Mouse (Mus musculus) layer of hippocampus, adult 11-12 months (tissue): ENCODE measurements around the gene Kbtbd12.
A peak's percentile ranks its signal among the peaks of the same experiment; 100 is the strongest.

Source experiments
- DNase-seq: peaks from one replicate; pipeline ENCODE4 v3.0.0; 2022; ENCODE audit warnings: low spot score

The Kbtbd12 gene

GRCm38 (mm10) chr6:88637611-88638301, at the start of gene Kbtbd12:
Gene Kbtbd12, minus strand, starts transcription at chr6:88637950.
- DNase-seq: no peak

- no peak for DNase-seq
Observed at GRCm38 (mm10) chr6:88683380-88684053, 45.8 kb upstream of the Kbtbd12 start.

- no peak for DNase-seq
Observed at GRCm38 (mm10) chr6:88681026-88681425, 43.3 kb upstream of the Kbtbd12 start.

- DNase-seq: no peak
Observed at GRCm38 (mm10) chr6:88677738-88678137, 40.0 kb upstream of the Kbtbd12 start.

- DNase-seq: peak; percentile 5
Observed at GRCm38 (mm10) chr6:88676753-88677736, 39.3 kb upstream of the Kbtbd12 start.

GRCm38 (mm10) chr6:88675815-88676214, 38.1 kb upstream of the Kbtbd12 start:
- DNase-seq: no peak

GRCm38 (mm10) chr6:88662284-88662683, 24.5 kb upstream of the Kbtbd12 start:
- DNase-seq: no peak

- no peak for DNase-seq
Observed at GRCm38 (mm10) chr6:88661696-88662095, 23.9 kb upstream of the Kbtbd12 start.

- no peak for DNase-seq
Observed at GRCm38 (mm10) chr6:88647564-88648295, 10.0 kb upstream of the Kbtbd12 start.

- no peak for DNase-seq
Observed at GRCm38 (mm10) chr6:88644786-88645185, 7.0 kb upstream of the Kbtbd12 start.

GRCm38 (mm10) chr6:88641346-88641920, 3.7 kb upstream of the Kbtbd12 start:
- DNase-seq: no peak

- no peak for DNase-seq
Observed at GRCm38 (mm10) chr6:88640331-88640730, 2.6 kb upstream of the Kbtbd12 start.

GRCm38 (mm10) chr6:88639921-88640320, 2.2 kb upstream of the Kbtbd12 start:
- DNase-seq: peak; percentile 53

GRCm38 (mm10) chr6:88639372-88639920, 1.7 kb upstream of the Kbtbd12 start:
- no peak for DNase-seq

- DNase-seq: no peak
Observed at GRCm38 (mm10) chr6:88638917-88639316, 1.2 kb upstream of the Kbtbd12 start.

- no peak for DNase-seq
Observed at GRCm38 (mm10) chr6:88635881-88636754, 1.6 kb downstream of the Kbtbd12 start.

- DNase-seq: no peak
Observed at GRCm38 (mm10) chr6:88631293-88631692, 6.5 kb downstream of the Kbtbd12 start.

- no peak for DNase-seq
Observed at GRCm38 (mm10) chr6:88630560-88630959, 7.2 kb downstream of the Kbtbd12 start.

- no peak for DNase-seq
Observed at GRCm38 (mm10) chr6:88629821-88630220, 7.9 kb downstream of the Kbtbd12 start.

- DNase-seq: peak; percentile 61
Observed at GRCm38 (mm10) chr6:88627317-88627811, 10.4 kb downstream of the Kbtbd12 start.
